Mouse (Mus musculus) heart, embryonic 11.5 days (tissue): ENCODE measurements around the gene Svop. TPM values are rescaled to one million over a fixed set of nuclear protein-coding genes. Genes with fewer than 3 reads are reported as not detected.

Experiments used
- ATAC-seq: fragments of 200-750 bp; cut with Nextera tagmentation; replicated peaks from 2 replicates; pipeline ENCODE4 v1.8.0; 2017; ENCODE audit warnings: moderate library complexity; ENCODE audit not compliant: insufficient number of reproducible peaks, low FRiP score, low TSS enrichment
- H3K27ac ChIP-seq: fragments of 300-500 bp; sonication (generic); 2 replicates; pipeline ENCODE4 v1.5.1; 2014; ENCODE audit warnings: mild to moderate bottlenecking, low read depth, low read length
- H3K27me3 ChIP-seq: fragments of 300-500 bp; sonication (generic); 2 replicates; pipeline ENCODE4 v1.6.1; 2014; ENCODE audit warnings: mild to moderate bottlenecking, low read length, mixed read lengths; ENCODE audit not compliant: control insufficient read depth, insufficient read depth
- H3K36me3 ChIP-seq: fragments of 300-500 bp; sonication (generic); 2 replicates; pipeline ENCODE4 v1.6.1; 2014; ENCODE audit warnings: mild to moderate bottlenecking, low read length, moderate library complexity, mixed read lengths; ENCODE audit not compliant: control insufficient read depth, insufficient read depth
- H3K4me1 ChIP-seq: fragments of 300-500 bp; sonication (generic); 2 replicates; pipeline ENCODE4 v1.6.1; 2014; ENCODE audit warnings: low read length; ENCODE audit not compliant: control insufficient read depth, insufficient read depth
- H3K4me2 ChIP-seq: fragments of 300-500 bp; sonication (generic); 2 replicates; pipeline ENCODE4 v1.6.1; 2014; ENCODE audit warnings: mild to moderate bottlenecking, moderate library complexity
- H3K4me3 ChIP-seq: fragments of 300-500 bp; sonication (generic); 2 replicates; pipeline ENCODE4 v1.5.1; 2014; ENCODE audit warnings: low read depth, low read length
- H3K9ac ChIP-seq: fragments of 300-500 bp; sonication (generic); 2 replicates; pipeline ENCODE4 v1.6.1; 2014; ENCODE audit warnings: mild to moderate bottlenecking, low read depth, low read length, moderate library complexity
- H3K9me3 ChIP-seq: fragments of 300-500 bp; sonication (generic); replicated peaks from 2 replicates; pipeline ENCODE4 v1.6.1; 2016; ENCODE audit warnings: low read length; ENCODE audit not compliant: control insufficient read depth
- WGBS: fragments of 180-500 bp; shearing (Covaris S2); extraction: QIAGEN DNeasy Blood & Tissue Kit; methylation state at CpG from one replicate; pipeline ENCODE4 v1.1.7; 2014; ENCODE audit not compliant: insufficient replicate concordance; 5-methylcytosine and 5-hydroxymethylcytosine counted together
- polyA plus RNA-seq: library from polyadenylated mRNA; unstranded; fragments of >200 nt; fragmentation: Nextera tagmentation; extraction: Ambion mirVana; gene quantifications from 2 replicates; pipeline ENCODE4 v1.2.1, GENCODE M21; 2014

The Svop gene
- polyA plus RNA-seq, 1 experiment from 2014 or later = not detected

GRCm38 (mm10) chr5:114090421-114091013 is 853 bp downstream of the Svop start:
- H3K27ac ChIP-seq = no peak overlapping the region
- H3K4me2 ChIP-seq = no peak overlapping the region
- no peak for ATAC-seq
- WGBS = 27% methylated on average over 7 of the region's 7 CpGs
- no peaks in the 10 kb centered on the region for H3K36me3 ChIP-seq
- H3K4me1 ChIP-seq = no peaks in the 10 kb centered on the region
- H3K9ac ChIP-seq = no peak overlapping the region
- no peak overlapping the region for H3K4me3 ChIP-seq
- peaks cover 13% of the 10 kb centered on the region for H3K27me3 ChIP-seq
- no peaks in the 10 kb centered on the region for H3K9me3 ChIP-seq

GRCm38 (mm10) chr5:114087875-114088480 is 3.4 kb downstream of the Svop start:
- no peak overlapping the region for H3K4me2 ChIP-seq
- no peak overlapping the region for H3K4me3 ChIP-seq
- no peak for ATAC-seq
- WGBS = 68% methylated on average over 12 of the region's 12 CpGs
- H3K4me1 ChIP-seq = no peaks in the 10 kb centered on the region
- peaks cover 13% of the 10 kb centered on the region for H3K27me3 ChIP-seq
- no peaks in the 10 kb centered on the region for H3K36me3 ChIP-seq
- no peak overlapping the region for H3K27ac ChIP-seq
- no peak overlapping the region for H3K9ac ChIP-seq
- H3K9me3 ChIP-seq = no peaks in the 10 kb centered on the region

- Histone ChIP-seq H3K4me2 (no peak overlapping the region), H3K27ac (no peak overlapping the region), H3K27me3 (peaks cover 2% of the 10 kb centered on the region; the same call in 1 of the 2 replicates), H3K4me1 (no peaks in the 10 kb centered on the region), H3K4me3 (no peak overlapping the region), H3K36me3 (no peaks in the 10 kb centered on the region), H3K9ac (no peak overlapping the region), H3K9me3 (no peaks in the 10 kb centered on the region)
- whole genome bisulfite sequencing = 60% methylated on average over 14 of the region's 14 CpGs
- ATAC-seq = no peak
These were observed 5.9 kb downstream of the Svop start for GRCm38 (mm10) chr5:114085501-114085900.

- no peaks in the 10 kb centered on the region for H3K27me3 ChIP-seq
- no peaks in the 10 kb centered on the region for H3K36me3 ChIP-seq
- WGBS = 69% methylated on average over 8 of the region's 8 CpGs
- no peaks in the 10 kb centered on the region for H3K9me3 ChIP-seq
- H3K4me2 ChIP-seq = no peak overlapping the region
- no peak overlapping the region for H3K9ac ChIP-seq
- ATAC-seq = no peak
- no peaks in the 10 kb centered on the region for H3K4me1 ChIP-seq
- no peak overlapping the region for H3K27ac ChIP-seq
- no peak overlapping the region for H3K4me3 ChIP-seq
These were observed 14.4 kb downstream of the Svop start for GRCm38 (mm10) chr5:114077009-114077408.

- H3K9me3 ChIP-seq = no peaks in the 10 kb centered on the region
- H3K27me3 ChIP-seq = no peaks in the 10 kb centered on the region
- ATAC-seq = no peak
- H3K4me2 ChIP-seq = no peak overlapping the region
- no peak overlapping the region for H3K27ac ChIP-seq
- no peaks in the 10 kb centered on the region for H3K36me3 ChIP-seq
- no peaks in the 10 kb centered on the region for H3K4me1 ChIP-seq
- 45% methylated on average over 2 of the region's 2 CpGs for WGBS
- no peak overlapping the region for H3K9ac ChIP-seq
- no peak overlapping the region for H3K4me3 ChIP-seq
These were observed 19.1 kb downstream of the Svop start for GRCm38 (mm10) chr5:114072262-114072661.

GRCm38 (mm10) chr5:114070858-114071257 is 20.5 kb downstream of the Svop start:
- Histone ChIP-seq H3K9ac (no peak overlapping the region), H3K4me3 (no peak overlapping the region), H3K36me3 (no peaks in the 10 kb centered on the region), H3K27me3 (no peaks in the 10 kb centered on the region), H3K9me3 (no peaks in the 10 kb centered on the region), H3K4me2 (no peak overlapping the region), H3K27ac (no peak overlapping the region), H3K4me1 (no peaks in the 10 kb centered on the region)
- ATAC-seq = no peak
- 85% methylated on average over 4 of the region's 4 CpGs for WGBS

GRCm38 (mm10) chr5:114067982-114068381 is 23.4 kb downstream of the Svop start:
- H3K4me2 ChIP-seq = no peak overlapping the region
- H3K27me3 ChIP-seq = no peaks in the 10 kb centered on the region
- H3K4me1 ChIP-seq = no peaks in the 10 kb centered on the region
- H3K9ac ChIP-seq = no peak overlapping the region
- no peak overlapping the region for H3K27ac ChIP-seq
- ATAC-seq = no peak
- H3K9me3 ChIP-seq = no peaks in the 10 kb centered on the region
- H3K36me3 ChIP-seq = no peaks in the 10 kb centered on the region
- no peak overlapping the region for H3K4me3 ChIP-seq
- 67% methylated on average over 9 of the region's 9 CpGs for WGBS

GRCm38 (mm10) chr5:114067543-114067942 is 23.8 kb downstream of the Svop start:
- H3K27me3 ChIP-seq = no peaks in the 10 kb centered on the region

GRCm38 (mm10) chr5:114066601-114067000 is 24.8 kb downstream of the Svop start:
- ATAC-seq = no peak
- H3K4me3 ChIP-seq = no peak overlapping the region
- no peaks in the 10 kb centered on the region for H3K4me1 ChIP-seq
- no peaks in the 10 kb centered on the region for H3K9me3 ChIP-seq
- H3K9ac ChIP-seq = no peak overlapping the region
- 49% methylated on average over 6 of the region's 6 CpGs for WGBS
- H3K4me2 ChIP-seq = no peak overlapping the region
- H3K27ac ChIP-seq = no peak overlapping the region
- no peaks in the 10 kb centered on the region for H3K27me3 ChIP-seq
- no peaks in the 10 kb centered on the region for H3K36me3 ChIP-seq

More at GRCm38 (mm10) chr5:114067543-114067942, 23.8 kb downstream of the Svop start:
- WGBS = 71% methylated on average over 9 of the region's 9 CpGs
- no peaks in the 10 kb centered on the region for H3K36me3 ChIP-seq
- no peaks in the 10 kb centered on the region for H3K9me3 ChIP-seq
- H3K9ac ChIP-seq = no peak overlapping the region
- H3K4me1 ChIP-seq = no peaks in the 10 kb centered on the region
- H3K27ac ChIP-seq = no peak overlapping the region
- no peak overlapping the region for H3K4me3 ChIP-seq
- no peak overlapping the region for H3K4me2 ChIP-seq
- ATAC-seq = no peak
